Mouse (Mus musculus) forebrain, embryonic 13.5 days (tissue): ENCODE data around the gene Rtn3. TPM values are rescaled to one million over a fixed set of nuclear protein-coding genes. Genes with fewer than 3 reads are reported as not detected.

ENCODE experiments used
- ATAC-seq: fragments of 200-750 bp; cut with Nextera tagmentation; 2 replicates; pipeline ENCODE4 v1.8.0; 2017
- H3K27ac ChIP-seq: fragments of 300-500 bp; sonication (generic); 2 replicates; pipeline ENCODE4 v1.5.1; 2015; ENCODE audit warnings: inconsistent platforms, mild to moderate bottlenecking, moderate library complexity
- H3K27me3 ChIP-seq: fragments of 300-500 bp; sonication (generic); 2 replicates; pipeline ENCODE4 v1.6.1; 2015; ENCODE audit warnings: mild to moderate bottlenecking, inconsistent platforms
- H3K36me3 ChIP-seq: fragments of 300-500 bp; sonication (generic); 2 replicates; pipeline ENCODE4 v1.6.1; 2015; ENCODE audit warnings: mild to moderate bottlenecking, inconsistent platforms; ENCODE audit not compliant: poor library complexity, severe bottlenecking
- H3K4me1 ChIP-seq: fragments of 300-500 bp; sonication (generic); 2 replicates; pipeline ENCODE4 v1.6.1; 2015; ENCODE audit warnings: inconsistent platforms
- H3K4me2 ChIP-seq: fragments of 300-500 bp; sonication (generic); 2 replicates; pipeline ENCODE4 v1.6.1; 2015; ENCODE audit warnings: inconsistent platforms, mild to moderate bottlenecking, moderate library complexity
- H3K4me3 ChIP-seq: fragments of 300-500 bp; sonication (generic); 2 replicates; pipeline ENCODE4 v1.5.1; 2015; ENCODE audit warnings: mild to moderate bottlenecking, inconsistent platforms
- H3K9ac ChIP-seq: fragments of 300-500 bp; sonication (generic); 2 replicates; pipeline ENCODE4 v1.6.1; 2015; ENCODE audit warnings: mild to moderate bottlenecking, inconsistent platforms
- H3K9me3 ChIP-seq: fragments of 300-500 bp; sonication (generic); replicated peaks from 2 replicates; pipeline ENCODE4 v1.6.1; 2016; ENCODE audit warnings: inconsistent platforms
- WGBS: fragments of 180-500 bp; shearing (Covaris S2); methylation state at CpG from one replicate; pipeline ENCODE4 v1.1.7; 2015; 5-methylcytosine and 5-hydroxymethylcytosine counted together
- polyA plus RNA-seq: library from polyadenylated mRNA; unstranded; fragments of >200 nt; fragmentation: Nextera tagmentation; extraction: Ambion mirVana; gene quantifications from 2 replicates; pipeline ENCODE4 v1.2.1, GENCODE M21; 2015

Rtn3 gene
- polyA plus RNA-seq, 1 experiment from 2014 or later: 395 TPM

- 0 out of 2 replicates have a peak, but pooled peaks cover under 1% of the 10 kb centered on the region for H3K36me3 ChIP-seq
- ATAC-seq: no peak
- H3K4me2 ChIP-seq: peak overlapping the region; percentile 79
- H3K27ac ChIP-seq: peak overlapping the region; percentile 100
- H3K4me1 ChIP-seq: peaks cover 43% of the 10 kb centered on the region
- H3K9me3 ChIP-seq: no peaks in the 10 kb centered on the region
- H3K9ac ChIP-seq: peak overlapping the region; percentile 97
- peak overlapping the region; percentile 92 for H3K4me3 ChIP-seq
- no peaks in the 10 kb centered on the region for H3K27me3 ChIP-seq
- WGBS: 0% methylated on average over 7 of the region's 7 CpGs
Observed at GRCm38 (mm10) chr19:7482266-7482598, 849 bp downstream of the Rtn3 start.

DNA sequence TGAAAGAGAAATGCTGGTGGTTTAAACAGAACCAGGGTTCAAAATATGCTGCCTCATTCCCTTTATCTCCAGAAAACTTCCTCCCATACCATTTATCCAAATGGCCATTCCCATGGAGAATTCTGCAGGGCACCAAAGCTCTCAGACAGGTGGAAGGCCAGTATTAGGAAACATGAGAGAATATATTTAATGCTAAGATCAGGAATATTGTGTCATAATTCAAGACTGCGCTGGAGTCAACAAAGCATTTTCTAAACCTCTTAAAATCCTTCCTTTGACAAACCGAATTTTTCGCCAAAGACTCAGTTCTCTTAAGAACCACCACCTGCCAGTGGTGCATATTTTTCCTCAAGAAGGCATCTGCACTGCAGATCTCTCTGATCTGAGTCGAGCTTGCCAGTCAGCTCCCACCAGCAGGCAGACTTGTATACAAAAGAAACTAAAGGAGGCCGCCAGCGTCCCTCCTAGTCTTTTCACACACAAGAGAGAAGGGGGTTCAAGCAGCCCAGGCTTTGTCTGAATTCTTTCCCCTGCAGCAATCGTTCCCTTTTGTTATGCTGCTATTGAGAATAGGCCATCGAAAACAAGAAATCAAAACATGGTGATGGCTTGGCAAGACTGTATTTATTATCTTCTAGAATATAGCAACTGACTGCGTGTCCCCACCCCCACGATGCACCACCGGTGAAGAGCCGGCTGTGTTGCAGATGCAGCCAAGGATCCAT, 1.4 kb downstream of the Rtn3 start:
- 2% methylated on average over 12 of the region's 12 CpGs for WGBS
- peak overlapping the region; percentile 92 for H3K4me3 ChIP-seq
- peaks cover 48% of the 10 kb centered on the region for H3K4me1 ChIP-seq
- H3K36me3 ChIP-seq: peaks cover 5% of the 10 kb centered on the region
- peak overlapping the region; percentile 79 for H3K4me2 ChIP-seq
- H3K9ac ChIP-seq: peak overlapping the region; percentile 97
- H3K9me3 ChIP-seq: no peaks in the 10 kb centered on the region
- H3K27ac ChIP-seq: peak overlapping the region; percentile 100
- peak; percentile 30; the same call in 1 of the 2 replicates for ATAC-seq
- no peaks in the 10 kb centered on the region for H3K27me3 ChIP-seq

GRCm38 (mm10) chr19:7479751-7480248, 3.3 kb downstream of the Rtn3 start:
- ATAC-seq: no peak
- Histone ChIP-seq H3K27ac (no peak overlapping the region), H3K4me3 (no peak overlapping the region; the same call in 1 of the 2 replicates), H3K27me3 (no peaks in the 10 kb centered on the region), H3K9ac (no peak overlapping the region), H3K4me2 (peak overlapping the region; percentile 79), H3K9me3 (no peaks in the 10 kb centered on the region), H3K4me1 (peaks cover 48% of the 10 kb centered on the region), H3K36me3 (peaks cover 6% of the 10 kb centered on the region)
- 95% methylated on average over 3 of the region's 3 CpGs for WGBS

DNA sequence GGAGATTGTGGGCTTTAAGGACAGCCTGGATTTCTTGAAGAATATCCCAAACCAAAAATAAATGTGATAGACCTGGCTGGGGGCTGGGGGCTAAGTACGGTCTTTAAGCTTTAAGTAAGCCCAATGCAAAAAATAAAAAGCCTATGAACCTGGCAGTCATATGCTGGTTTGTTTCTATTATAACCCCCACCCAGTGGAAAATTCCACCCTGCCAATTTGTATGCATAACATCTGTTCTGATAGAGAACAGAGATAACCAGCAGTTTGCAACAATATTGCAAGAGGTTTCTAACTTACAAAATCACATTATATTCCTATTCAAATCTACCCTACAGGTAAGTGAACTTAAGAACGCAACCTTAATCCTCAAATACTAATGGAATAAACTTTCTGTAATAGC, 12.4 kb downstream of the Rtn3 start:
- no peaks in the 10 kb centered on the region for H3K9me3 ChIP-seq
- peaks cover 27% of the 10 kb centered on the region for H3K36me3 ChIP-seq
- H3K4me3 ChIP-seq: no peak overlapping the region
- no peak overlapping the region for H3K27ac ChIP-seq
- no peak for ATAC-seq
- H3K27me3 ChIP-seq: no peaks in the 10 kb centered on the region
- no peak overlapping the region for H3K9ac ChIP-seq
- H3K4me1 ChIP-seq: no peaks in the 10 kb centered on the region
- WGBS: 94% methylated on average over 2 of the region's 2 CpGs
- H3K4me2 ChIP-seq: no peak overlapping the region

DNA sequence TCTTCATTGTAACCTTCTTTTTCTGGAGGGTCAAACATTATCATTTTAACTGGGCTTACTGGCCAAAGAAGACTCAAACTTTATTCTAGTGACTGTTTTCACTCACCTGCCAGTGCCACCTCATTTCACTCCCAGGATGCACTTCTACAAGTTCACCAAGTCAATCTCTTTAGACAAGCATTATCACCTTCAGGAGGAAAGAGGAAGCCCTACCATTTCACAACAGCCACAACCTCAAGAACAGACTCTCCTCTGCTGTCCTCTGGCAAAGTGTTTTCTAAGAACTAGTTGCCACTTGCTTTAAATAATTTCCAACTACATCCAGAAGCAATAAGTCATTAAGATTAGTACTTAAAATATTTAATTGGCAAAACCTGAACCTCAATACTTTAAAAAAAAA, 15.2 kb downstream of the Rtn3 start:
- no peaks in the 10 kb centered on the region for H3K27me3 ChIP-seq
- no peak overlapping the region for H3K27ac ChIP-seq
- ATAC-seq: no peak
- H3K4me3 ChIP-seq: no peak overlapping the region
- H3K9me3 ChIP-seq: no peaks in the 10 kb centered on the region
- no peaks in the 10 kb centered on the region for H3K4me1 ChIP-seq
- H3K4me2 ChIP-seq: no peak overlapping the region
- no peak overlapping the region for H3K9ac ChIP-seq
- H3K36me3 ChIP-seq: peaks cover 19% of the 10 kb centered on the region

DNA sequence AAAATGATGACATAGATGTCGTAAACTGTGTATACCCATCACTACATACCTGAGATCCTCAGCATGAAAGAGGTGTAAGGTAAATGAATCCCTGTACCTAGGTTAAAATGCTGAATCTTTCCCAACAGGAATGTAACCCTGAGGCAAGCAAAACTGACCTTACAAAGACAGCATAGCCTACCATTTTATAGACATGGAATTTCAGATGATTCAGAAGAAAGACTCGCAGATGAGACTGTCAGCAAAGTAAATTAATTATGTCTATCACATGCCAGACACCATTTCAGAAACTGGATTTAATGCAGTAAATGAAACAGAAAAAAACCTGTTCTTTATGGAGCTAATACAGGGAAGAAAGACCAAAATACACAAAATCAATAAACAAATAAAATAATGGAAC, 23.7 kb downstream of the Rtn3 start:
- H3K4me2 ChIP-seq: no peak overlapping the region
- no peak overlapping the region for H3K9ac ChIP-seq
- H3K4me1 ChIP-seq: peaks cover 15% of the 10 kb centered on the region
- peaks cover 18% of the 10 kb centered on the region for H3K36me3 ChIP-seq
- no peak overlapping the region for H3K27ac ChIP-seq
- H3K4me3 ChIP-seq: no peak overlapping the region
- H3K27me3 ChIP-seq: no peaks in the 10 kb centered on the region
- WGBS: 89% methylated on average over 2 of the region's 2 CpGs
- no peak for ATAC-seq
- no peaks in the 10 kb centered on the region for H3K9me3 ChIP-seq

DNA sequence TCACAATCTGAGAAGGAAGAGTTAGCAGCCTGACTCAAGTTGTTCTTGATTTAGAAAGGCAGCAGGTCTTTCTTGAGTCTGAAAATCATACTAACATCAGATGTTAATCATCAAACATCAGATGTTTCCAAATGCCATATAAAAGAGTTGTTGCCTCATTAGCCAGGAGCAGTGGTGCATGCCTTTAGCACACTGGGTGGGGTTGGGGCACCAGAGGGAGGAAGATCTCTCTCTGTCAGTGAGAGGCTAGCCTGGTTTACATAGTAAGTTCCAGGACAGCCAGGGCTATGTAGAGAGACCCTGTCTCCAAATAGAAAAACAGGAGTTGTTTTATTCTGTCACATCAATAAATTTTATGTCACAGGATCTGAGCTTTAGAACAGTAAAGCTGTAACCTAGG, 24.2 kb downstream of the Rtn3 start:
- Histone ChIP-seq H3K36me3 (peaks cover 18% of the 10 kb centered on the region), H3K4me3 (no peak overlapping the region), H3K4me1 (peaks cover 15% of the 10 kb centered on the region), H3K4me2 (no peak overlapping the region), H3K27me3 (no peaks in the 10 kb centered on the region), H3K9me3 (no peaks in the 10 kb centered on the region), H3K27ac (no peak overlapping the region), H3K9ac (no peak overlapping the region)
- no peak for ATAC-seq

GRCm38 (mm10) chr19:7456803-7457202, 26.3 kb downstream of the Rtn3 start:
- no peak for ATAC-seq

DNA sequence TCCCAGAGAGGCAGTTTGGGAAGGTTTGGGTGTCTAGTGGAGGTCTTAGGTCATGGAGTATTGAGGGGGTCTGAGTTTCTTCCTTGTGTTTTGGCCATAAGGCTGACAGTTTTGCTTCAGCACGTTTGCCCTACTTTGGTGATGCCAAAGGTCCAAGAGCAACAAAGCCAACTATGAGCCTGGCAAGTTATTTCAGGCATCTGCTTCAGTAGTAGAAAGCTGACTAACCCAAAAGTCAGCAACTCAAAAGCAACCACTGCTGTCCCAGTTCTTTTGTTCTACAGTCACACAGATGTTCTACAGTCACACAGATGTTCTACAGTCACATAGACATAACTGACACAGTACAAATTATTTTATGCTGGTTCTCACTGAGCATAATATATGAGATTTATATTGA, 37.5 kb downstream of the Rtn3 start:
- ATAC-seq: no peak

More at GRCm38 (mm10) chr19:7456803-7457202, 26.3 kb downstream of the Rtn3 start:
- Histone ChIP-seq H3K4me2 (no peak overlapping the region), H3K4me3 (no peak overlapping the region), H3K27ac (no peak overlapping the region), H3K9me3 (no peaks in the 10 kb centered on the region), H3K4me1 (peaks cover 15% of the 10 kb centered on the region), H3K36me3 (peaks cover 18% of the 10 kb centered on the region), H3K27me3 (no peaks in the 10 kb centered on the region), H3K9ac (no peak overlapping the region)
- WGBS: 86% methylated on average over 2 of the region's 2 CpGs

DNA sequence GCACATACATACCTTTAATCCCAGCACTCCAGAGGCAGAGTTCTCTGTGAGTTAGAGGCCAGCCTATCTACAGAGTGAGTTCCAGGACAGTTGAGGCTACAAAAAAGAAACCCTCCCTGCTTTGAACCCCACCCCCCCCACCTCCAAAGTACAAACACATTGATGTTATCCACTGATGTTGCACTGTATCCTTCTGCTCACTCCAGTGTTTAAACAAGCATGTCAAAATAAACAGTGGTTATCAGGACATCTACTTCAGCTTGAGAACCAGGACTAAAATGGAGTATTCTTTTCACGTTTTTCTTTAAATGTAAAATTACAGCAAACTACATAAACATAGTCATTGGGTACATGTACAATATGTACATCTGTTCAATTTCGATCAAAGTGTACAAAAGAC, 38.0 kb downstream of the Rtn3 start:
- H3K9me3 ChIP-seq: no peaks in the 10 kb centered on the region
- no peak for ATAC-seq
- peaks cover 11% of the 10 kb centered on the region; the same call in 1 of the 2 replicates for H3K4me1 ChIP-seq
- H3K4me3 ChIP-seq: no peak overlapping the region
- no peak overlapping the region for H3K9ac ChIP-seq
- H3K27ac ChIP-seq: no peak overlapping the region
- 94% methylated on average over 2 of the region's 2 CpGs for WGBS
- no peaks in the 10 kb centered on the region for H3K27me3 ChIP-seq
- H3K4me2 ChIP-seq: no peak overlapping the region
- H3K36me3 ChIP-seq: peaks cover 20% of the 10 kb centered on the region

More for the DNA sequence above, 37.5 kb downstream of the Rtn3 start:
- Histone ChIP-seq H3K9ac (no peak overlapping the region), H3K4me1 (peaks cover 11% of the 10 kb centered on the region; the same call in 1 of the 2 replicates), H3K4me2 (no peak overlapping the region), H3K27me3 (no peaks in the 10 kb centered on the region), H3K9me3 (no peaks in the 10 kb centered on the region), H3K4me3 (no peak overlapping the region), H3K27ac (no peak overlapping the region), H3K36me3 (peaks cover 20% of the 10 kb centered on the region)
- 89% methylated on average over 1 of the region's 1 CpGs for WGBS

DNA sequence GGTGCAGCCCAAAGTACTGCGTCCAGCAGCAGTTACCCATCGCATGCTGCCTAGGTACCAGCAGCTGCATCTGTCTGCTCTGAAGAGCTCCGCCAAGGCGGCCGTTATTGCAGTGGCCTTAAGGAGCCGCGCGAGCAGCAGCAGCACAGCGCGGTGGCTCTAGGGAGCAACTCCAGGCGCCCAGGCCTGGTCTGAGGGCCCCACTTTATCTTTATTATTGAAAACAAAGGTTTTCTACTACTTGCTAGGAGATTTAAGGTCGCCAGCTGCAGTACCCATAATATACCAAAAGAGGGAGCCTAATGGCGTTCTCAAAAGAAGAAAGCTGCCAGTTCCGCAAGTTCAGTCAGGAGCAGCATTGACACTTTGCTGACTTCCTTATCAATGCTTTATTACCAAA, 41.6 kb downstream of the Rtn3 start:
- Histone ChIP-seq H3K4me2 (no peak overlapping the region), H3K9ac (no peak overlapping the region), H3K36me3 (peaks cover 11% of the 10 kb centered on the region), H3K4me1 (peaks cover 16% of the 10 kb centered on the region), H3K27ac (no peak overlapping the region), H3K9me3 (no peaks in the 10 kb centered on the region), H3K27me3 (no peaks in the 10 kb centered on the region), H3K4me3 (no peak overlapping the region)
- peak; percentile 65; the same call in 1 of the 2 replicates for ATAC-seq
- 57% methylated on average over 14 of the region's 14 CpGs for WGBS

- Histone ChIP-seq H3K27ac (no peak overlapping the region), H3K4me3 (no peak overlapping the region), H3K4me1 (peaks cover 10% of the 10 kb centered on the region), H3K4me2 (no peak overlapping the region), H3K36me3 (peaks cover 26% of the 10 kb centered on the region), H3K27me3 (no peaks in the 10 kb centered on the region), H3K9ac (no peak overlapping the region), H3K9me3 (no peaks in the 10 kb centered on the region)
- no peak for ATAC-seq
Observed at GRCm38 (mm10) chr19:7438295-7438694, 44.8 kb downstream of the Rtn3 start.
